Mouse (Mus musculus): Measurements from ENCODE around the gene Galk2.

Galk2 gene

GRCm38 (mm10) chr2:125941111-125941785 lies 82.3 kb downstream of the Galk2 start:
- DNase-seq (ENCODE audit: low spot score in 2 of 2), result no peak

- no peak for DNase-seq (ENCODE audit: low spot score in 2 of 2)
These were observed 84.4 kb downstream of the Galk2 start for GRCm38 (mm10) chr2:125943301-125943700.

- DNase-seq (ENCODE audit: low spot score in 2 of 2), result no peak
These were observed 89.3 kb downstream of the Galk2 start for GRCm38 (mm10) chr2:125948195-125948594.

GRCm38 (mm10) chr2:125968811-125969210 lies 109.9 kb downstream of the Galk2 start:
- no peak for DNase-seq (ENCODE audit: low spot score in 2 of 2)

GRCm38 (mm10) chr2:125973207-125973606 lies 114.3 kb downstream of the Galk2 start:
- DNase-seq (ENCODE audit: low spot score in 2 of 2), result no peak

GRCm38 (mm10) chr2:125975206-125975605 lies 116.3 kb downstream of the Galk2 start:
- DNase-seq (ENCODE audit: low spot score in 2 of 2), result no peak

- DNase-seq (ENCODE audit: low spot score in 2 of 2), result no peak
These were observed 117.0 kb downstream of the Galk2 start for GRCm38 (mm10) chr2:125975808-125976345.

GRCm38 (mm10) chr2:126002291-126002690 lies 143.4 kb downstream of the Galk2 start:
- DNase-seq (ENCODE audit: low spot score in 2 of 2), result no peak

- DNase-seq (ENCODE audit: low spot score in 2 of 2), result peak in 1 of 2 experiments; percentile 37
These were observed 147.2 kb downstream of the Galk2 start for GRCm38 (mm10) chr2:126006088-126006487.

- DNase-seq (ENCODE audit: low spot score in 2 of 2), result no peak
These were observed 147.8 kb downstream of the Galk2 start for GRCm38 (mm10) chr2:126006742-126007141.

- DNase-seq (ENCODE audit: low spot score in 2 of 2), result no peak
These were observed 156.2 kb downstream of the Galk2 start for GRCm38 (mm10) chr2:126014989-126015710.

- DNase-seq (ENCODE audit: low spot score in 2 of 2), result no peak
These were observed 157.0 kb downstream of the Galk2 start for GRCm38 (mm10) chr2:126015763-126016473.

- no peak for DNase-seq (ENCODE audit: low spot score in 2 of 2)
These were observed 172.4 kb downstream of the Galk2 start for GRCm38 (mm10) chr2:126031186-126031900.

GRCm38 (mm10) chr2:126033114-126033972 lies 174.4 kb downstream of the Galk2 start:
- DNase-seq (ENCODE audit: low spot score in 2 of 2), result peak in 1 of 2 experiments; percentile 7
